Mouse (Mus musculus): ENCODE measurements around the gene Retreg2. TPM values are rescaled to one million over a fixed set of nuclear protein-coding genes. Genes with fewer than 3 reads are reported as not detected.

Retreg2 gene
- total RNA-seq, 2 experiments from 2014 or later = 23.9 to 27.4 TPM

Other genes with a start within 250 kb of the Retreg2 start
- not detected for gene Cryba2, start 249.6 kb upstream of the Retreg2 start, total RNA-seq (2021)
- gene Cfap65, start 207.2 kb upstream of the Retreg2 start, total RNA-seq (2021) = under 1 TPM in 1 of 2 experiments, not detected in 1; 0.45 TPM
- gene Ihh, start 191.1 kb upstream of the Retreg2 start, total RNA-seq (2021) = under 1 TPM in 1 of 2 experiments, not detected in 1; 0.12 TPM
- 1 to 10 TPM; 2.6 to 4.0 TPM for gene Nhej1, start 17.6 kb upstream of the Retreg2 start, total RNA-seq (2021)
- 1 to 10 TPM in 1 of 2 experiments, under 1 TPM in 1; 0.78 to 1.0 TPM for gene Slc23a3, start 8.9 kb upstream of the Retreg2 start, total RNA-seq (2021)
- gene Cnppd1, start 67 bp upstream of the Retreg2 start, total RNA-seq (2021) = 10 to 100 TPM; 28.7 to 29.2 TPM
- gene Zfand2b, start 25.9 kb downstream of the Retreg2 start, total RNA-seq (2021) = 10 to 100 TPM; 16.0 to 16.7 TPM
- gene Abcb6, start 37.6 kb downstream of the Retreg2 start, total RNA-seq (2021) = 10 to 100 TPM; 25.7 to 26.4 TPM
- 10 to 100 TPM; 13.5 to 13.6 TPM for gene Ankzf1, start 49.4 kb downstream of the Retreg2 start, total RNA-seq (2021)
- gene Atg9a, start 49.4 kb downstream of the Retreg2 start, total RNA-seq (2021) = 10 to 100 TPM; 61.1 to 68.8 TPM
- gene Glb1l, start 68.0 kb downstream of the Retreg2 start, total RNA-seq (2021) = 1 to 10 TPM; 5.2 to 6.7 TPM
- gene Stk16, start 68.1 kb downstream of the Retreg2 start, total RNA-seq (2021) = 10 to 100 TPM; 55.9 to 58.1 TPM
- gene Tuba4a, start 77.1 kb downstream of the Retreg2 start, total RNA-seq (2021) = 100 to 1,000 TPM; 546 to 642 TPM
- not detected for gene A630095N17Rik, start 89.3 kb downstream of the Retreg2 start, total RNA-seq (2021)
- gene Dnajb2, start 93.6 kb downstream of the Retreg2 start, total RNA-seq (2021) = 10 to 100 TPM; 66.4 to 74.6 TPM
- under 1 TPM; 0.44 to 0.60 TPM for gene Ptprn, start 121.7 kb downstream of the Retreg2 start, total RNA-seq (2021)
- gene Resp18, start 135.6 kb downstream of the Retreg2 start, total RNA-seq (2021) = not detected
- 10 to 100 TPM; 85.6 to 88.5 TPM for gene Dnpep, start 175.2 kb downstream of the Retreg2 start, total RNA-seq (2021)
- 1,000 to 10,000 TPM; 1,039 to 1,057 TPM for gene Des, start 217.6 kb downstream of the Retreg2 start, total RNA-seq (2021)
- 100 to 1,000 TPM; 125 to 126 TPM for gene Speg, start 232.5 kb downstream of the Retreg2 start, total RNA-seq (2021)